Mouse (Mus musculus) hindbrain, embryonic 15.5 days (tissue): ENCODE measurements around the gene Gal3st4. TPM values are rescaled to one million over a fixed set of nuclear protein-coding genes. Genes with fewer than 3 reads are reported as not detected.

Experiments used
- ATAC-seq: fragments of 200-750 bp; cut with Nextera tagmentation; 2 replicates; pipeline ENCODE4 v1.8.0; 2017; ENCODE audit warnings: low read depth, moderate number of reproducible peaks, moderate TSS enrichment; ENCODE audit not compliant: low FRiP score
- H3K27ac ChIP-seq: fragments of 300-500 bp; sonication (generic); replicated peaks from 2 replicates; pipeline ENCODE4 v1.5.1; 2015; ENCODE audit warnings: mild to moderate bottlenecking, inconsistent platforms
- H3K27me3 ChIP-seq: fragments of 300-500 bp; sonication (generic); 2 replicates; pipeline ENCODE4 v1.6.1; 2015; ENCODE audit warnings: control low read depth, inconsistent platforms
- H3K36me3 ChIP-seq: fragments of 300-500 bp; sonication (generic); 2 replicates; pipeline ENCODE4 v1.6.1; 2015; ENCODE audit warnings: control low read depth, inconsistent platforms
- H3K4me1 ChIP-seq: fragments of 300-500 bp; sonication (generic); replicated peaks from 2 replicates; pipeline ENCODE4 v1.6.1; 2015; ENCODE audit warnings: control low read depth, inconsistent platforms
- H3K4me2 ChIP-seq: fragments of 300-500 bp; sonication (generic); 2 replicates; pipeline ENCODE4 v1.6.1; 2015; ENCODE audit warnings: moderate library complexity, mild to moderate bottlenecking, inconsistent platforms
- H3K4me3 ChIP-seq: fragments of 300-500 bp; sonication (generic); 2 replicates; pipeline ENCODE4 v1.5.1; 2015; ENCODE audit warnings: mild to moderate bottlenecking, inconsistent platforms
- H3K9ac ChIP-seq: fragments of 300-500 bp; sonication (generic); 2 replicates; pipeline ENCODE4 v1.6.1; 2015; ENCODE audit warnings: inconsistent platforms
- H3K9me3 ChIP-seq: fragments of 300-500 bp; sonication (generic); 2 replicates; pipeline ENCODE4 v1.6.1; 2016; ENCODE audit warnings: control low read depth, inconsistent platforms
- WGBS: fragments of 180-500 bp; shearing (Covaris S2); methylation state at CpG from one replicate; pipeline ENCODE4 v1.1.7; 2015; 5-methylcytosine and 5-hydroxymethylcytosine counted together
- polyA plus RNA-seq: library from polyadenylated mRNA; unstranded; fragments of >200 nt; fragmentation: Nextera tagmentation; extraction: Ambion mirVana; gene quantifications from 2 replicates; pipeline ENCODE4 v1.2.1, GENCODE M21; 2015

Gene Gal3st4
- polyA plus RNA-seq, 1 experiment from 2014 or later, result 2.6 TPM

- Histone ChIP-seq H3K4me1 (peaks cover 59% of the 10 kb centered on the region), H3K36me3 (peaks cover 10% of the 10 kb centered on the region), H3K27me3 (no peaks in the 10 kb centered on the region), H3K27ac (no peak overlapping the region), H3K4me3 (peak overlapping the region; percentile 33), H3K9me3 (no peaks in the 10 kb centered on the region), H3K4me2 (peak overlapping the region; percentile 63), H3K9ac (peak overlapping the region; percentile 39)
- 10% methylated on average over 41 of the region's 41 CpGs for WGBS
- ATAC-seq, result no peak
Measured at GRCm38 (mm10) chr5:138275216-138276050, 2.8 kb upstream of the Gal3st4 start.

DNA sequence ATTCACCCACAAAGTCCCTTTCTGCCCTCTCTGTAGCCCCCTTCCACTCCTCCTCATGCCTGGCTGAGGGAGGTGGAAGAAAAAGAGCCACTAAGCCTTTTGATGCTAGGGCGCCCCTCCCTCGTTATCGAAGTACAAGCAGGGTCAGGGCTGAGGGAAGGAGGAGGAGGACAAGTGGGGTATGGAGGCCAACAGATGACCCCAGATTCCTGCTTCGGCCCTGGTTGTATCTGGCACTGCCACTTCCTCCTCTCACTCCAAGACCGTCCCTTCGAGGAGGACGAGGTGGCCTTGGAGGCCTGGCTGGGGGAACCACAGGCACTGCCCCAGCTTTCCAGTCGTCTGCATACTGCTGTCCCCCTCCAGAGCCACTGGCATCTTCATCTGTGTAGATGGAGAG lies 1.5 kb upstream of the Gal3st4 start:
- Histone ChIP-seq H3K9me3 (no peaks in the 10 kb centered on the region), H3K4me2 (no peak overlapping the region), H3K36me3 (peaks cover 10% of the 10 kb centered on the region), H3K4me1 (peaks cover 56% of the 10 kb centered on the region), H3K27ac (no peak overlapping the region), H3K4me3 (no peak overlapping the region), H3K9ac (no peak overlapping the region), H3K27me3 (no peaks in the 10 kb centered on the region)
- 50% methylated on average over 8 of the region's 8 CpGs for WGBS
- ATAC-seq, result no peak

- no peaks in the 10 kb centered on the region for H3K9me3 ChIP-seq
- H3K4me2 ChIP-seq, result no peak overlapping the region
- no peaks in the 10 kb centered on the region for H3K27me3 ChIP-seq
- 47% methylated on average over 3 of the region's 3 CpGs for whole genome bisulfite sequencing
- H3K27ac ChIP-seq, result no peak overlapping the region
- no peaks in the 10 kb centered on the region for H3K36me3 ChIP-seq
- ATAC-seq, result no peak
- H3K4me3 ChIP-seq, result no peak overlapping the region
- no peak overlapping the region for H3K9ac ChIP-seq
- peaks cover 26% of the 10 kb centered on the region for H3K4me1 ChIP-seq
Measured at GRCm38 (mm10) chr5:138271232-138271631, 1.4 kb downstream of the Gal3st4 start.

GRCm38 (mm10) chr5:138268980-138269379 lies 3.7 kb downstream of the Gal3st4 start:
- ATAC-seq, result no peak
- no peak overlapping the region for H3K27ac ChIP-seq
- H3K9me3 ChIP-seq, result no peaks in the 10 kb centered on the region
- no peak overlapping the region for H3K4me3 ChIP-seq
- H3K27me3 ChIP-seq, result no peaks in the 10 kb centered on the region
- H3K4me1 ChIP-seq, result peaks cover 22% of the 10 kb centered on the region
- no peaks in the 10 kb centered on the region for H3K36me3 ChIP-seq
- H3K9ac ChIP-seq, result no peak overlapping the region
- WGBS, result 79% methylated on average over 4 of the region's 4 CpGs
- no peak overlapping the region for H3K4me2 ChIP-seq

- H3K9me3 ChIP-seq, result no peaks in the 10 kb centered on the region
- H3K4me2 ChIP-seq, result no peak overlapping the region
- no peaks in the 10 kb centered on the region for H3K36me3 ChIP-seq
- H3K9ac ChIP-seq, result no peak overlapping the region
- 86% methylated on average over 3 of the region's 3 CpGs for WGBS
- H3K4me1 ChIP-seq, result peaks cover 25% of the 10 kb centered on the region
- H3K4me3 ChIP-seq, result no peak overlapping the region
- H3K27ac ChIP-seq, result no peak overlapping the region
- H3K27me3 ChIP-seq, result no peaks in the 10 kb centered on the region
- no peak for ATAC-seq
Measured at GRCm38 (mm10) chr5:138267114-138267513, 5.5 kb downstream of the Gal3st4 start.

GRCm38 (mm10) chr5:138265712-138266111 lies 6.9 kb downstream of the Gal3st4 start:
- ATAC-seq, result no peak
- WGBS, result 96% methylated on average over 4 of the region's 4 CpGs
- peaks cover 28% of the 10 kb centered on the region for H3K4me1 ChIP-seq
- H3K27me3 ChIP-seq, result no peaks in the 10 kb centered on the region
- H3K4me2 ChIP-seq, result no peak overlapping the region
- H3K9ac ChIP-seq, result no peak overlapping the region
- H3K27ac ChIP-seq, result no peak overlapping the region
- H3K4me3 ChIP-seq, result no peak overlapping the region
- no peaks in the 10 kb centered on the region for H3K9me3 ChIP-seq
- peaks cover 6% of the 10 kb centered on the region for H3K36me3 ChIP-seq

GRCm38 (mm10) chr5:138264207-138264578 lies 8.4 kb downstream of the Gal3st4 start:
- H3K4me3 ChIP-seq, result peak overlapping the region; percentile 96
- WGBS, result 21% methylated on average over 6 of the region's 6 CpGs
- no peak for ATAC-seq
- peak overlapping the region; percentile 94 for H3K4me2 ChIP-seq
- peak overlapping the region; percentile 90 for H3K27ac ChIP-seq
- H3K27me3 ChIP-seq, result no peaks in the 10 kb centered on the region
- no peaks in the 10 kb centered on the region for H3K9me3 ChIP-seq
- H3K4me1 ChIP-seq, result peaks cover 28% of the 10 kb centered on the region
- peak overlapping the region; percentile 96 for H3K9ac ChIP-seq
- peaks cover 18% of the 10 kb centered on the region for H3K36me3 ChIP-seq

DNA sequence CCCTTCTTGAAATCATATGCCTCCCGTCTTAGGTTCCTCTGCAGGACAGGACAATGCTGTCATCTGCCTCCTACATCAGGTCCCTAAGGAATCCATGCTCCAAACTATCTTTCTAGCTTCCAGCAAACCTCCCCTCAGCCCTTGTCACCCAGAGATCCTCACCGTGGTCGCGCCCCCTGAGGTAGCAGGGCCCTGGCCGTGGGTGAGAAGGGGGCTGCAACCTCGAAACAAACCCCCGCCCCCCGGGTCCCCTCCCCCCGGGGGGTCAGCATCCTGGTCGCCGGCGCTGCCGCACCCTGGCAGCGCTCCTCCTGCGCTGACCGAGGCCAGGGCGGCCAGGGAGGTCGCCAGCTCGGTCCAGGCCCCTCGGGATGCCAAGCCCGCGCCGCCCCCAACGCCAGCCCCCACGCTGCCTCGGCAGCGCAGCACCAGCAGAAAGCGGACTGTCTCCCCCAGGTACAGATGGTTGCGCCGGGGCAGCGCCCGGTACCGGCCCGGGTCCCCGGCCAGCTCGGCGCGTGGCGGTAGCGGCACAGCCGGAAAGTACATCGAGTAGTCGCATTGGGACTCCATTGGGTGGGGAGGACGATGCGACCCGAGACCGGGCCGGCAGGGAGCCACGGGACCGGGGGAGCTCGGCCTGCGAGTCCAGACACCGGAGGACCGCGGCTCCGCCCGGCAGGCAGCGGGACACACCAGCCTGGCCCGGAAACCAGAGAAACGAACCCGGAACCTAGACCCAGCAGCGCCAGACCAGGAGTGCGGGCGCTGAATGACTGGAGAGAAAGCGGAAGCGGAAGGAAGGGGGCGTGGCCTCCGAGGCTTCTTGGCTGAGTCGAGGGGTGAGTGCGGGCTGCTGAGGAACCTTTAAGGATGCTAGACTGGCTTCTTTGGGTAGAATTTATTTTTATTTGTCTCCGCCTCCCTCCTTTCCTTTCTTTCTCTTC lies 9.1 kb downstream of the Gal3st4 start, which contains the start of gene BC037034:
Gene BC037034 (minus strand): TSS at position 774 of the 947 bp plus-strand sequence.
- H3K36me3 ChIP-seq, result peaks cover 24% of the 10 kb centered on the region
- H3K4me1 ChIP-seq, result peaks cover 28% of the 10 kb centered on the region
- H3K4me2 ChIP-seq, result peak within 1 kb of the TSS; percentile 94
- H3K27me3 ChIP-seq, result no peaks in the 10 kb centered on the region
- WGBS, result under 1% methylated on average over 69 of the region's 71 CpGs
- H3K9me3 ChIP-seq, result no peaks in the 10 kb centered on the region
- peak within 1 kb of the TSS; percentile 96 for H3K9ac ChIP-seq
- H3K27ac ChIP-seq, result peak within 1 kb of the TSS; percentile 90
- peak; percentile 93 for ATAC-seq
- H3K4me3 ChIP-seq, result peak within 1 kb of the TSS; percentile 96

GRCm38 (mm10) chr5:138262582-138263240 lies 9.9 kb downstream of the Gal3st4 start:
- WGBS, result 69% methylated on average over 18 of the region's 18 CpGs
- H3K9me3 ChIP-seq, result no peaks in the 10 kb centered on the region
- H3K4me2 ChIP-seq, result peak overlapping the region; percentile 94
- ATAC-seq, result no peak
- H3K9ac ChIP-seq, result peak overlapping the region; percentile 96
- H3K36me3 ChIP-seq, result peaks cover 29% of the 10 kb centered on the region
- peaks cover 28% of the 10 kb centered on the region for H3K4me1 ChIP-seq
- H3K27ac ChIP-seq, result no peak overlapping the region
- H3K4me3 ChIP-seq, result peak overlapping the region; percentile 96
- no peaks in the 10 kb centered on the region for H3K27me3 ChIP-seq

DNA sequence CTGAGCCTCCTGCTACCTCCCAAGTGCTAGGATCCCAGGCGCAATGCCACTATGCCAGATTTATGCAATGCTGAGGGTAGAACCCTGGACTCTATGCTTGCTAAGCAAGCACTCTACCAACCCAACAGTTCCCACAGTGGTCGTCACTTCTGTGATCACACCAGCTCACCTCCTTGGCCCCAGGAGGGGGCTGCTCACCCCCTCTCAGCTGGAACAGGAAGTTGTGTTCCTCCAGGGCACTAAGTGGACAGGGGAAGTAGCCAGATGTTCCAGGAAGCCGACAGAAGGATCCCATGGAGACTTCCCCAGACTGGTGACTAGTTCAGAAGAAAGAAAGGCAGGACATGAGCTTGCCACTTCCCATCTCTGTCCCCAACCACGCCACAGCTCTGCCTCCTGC lies 10.6 kb downstream of the Gal3st4 start:
- no peak for ATAC-seq
- whole genome bisulfite sequencing, result 86% methylated on average over 4 of the region's 4 CpGs
- no peak overlapping the region; the same call in 1 of the 2 replicates for H3K4me3 ChIP-seq
- no peak overlapping the region for H3K27ac ChIP-seq
- H3K4me2 ChIP-seq, result peak overlapping the region; percentile 94; the same call in 1 of the 2 replicates
- no peak overlapping the region for H3K9ac ChIP-seq
- peaks cover 29% of the 10 kb centered on the region for H3K36me3 ChIP-seq
- H3K9me3 ChIP-seq, result no peaks in the 10 kb centered on the region
- no peaks in the 10 kb centered on the region for H3K27me3 ChIP-seq
- H3K4me1 ChIP-seq, result peaks cover 30% of the 10 kb centered on the region

DNA sequence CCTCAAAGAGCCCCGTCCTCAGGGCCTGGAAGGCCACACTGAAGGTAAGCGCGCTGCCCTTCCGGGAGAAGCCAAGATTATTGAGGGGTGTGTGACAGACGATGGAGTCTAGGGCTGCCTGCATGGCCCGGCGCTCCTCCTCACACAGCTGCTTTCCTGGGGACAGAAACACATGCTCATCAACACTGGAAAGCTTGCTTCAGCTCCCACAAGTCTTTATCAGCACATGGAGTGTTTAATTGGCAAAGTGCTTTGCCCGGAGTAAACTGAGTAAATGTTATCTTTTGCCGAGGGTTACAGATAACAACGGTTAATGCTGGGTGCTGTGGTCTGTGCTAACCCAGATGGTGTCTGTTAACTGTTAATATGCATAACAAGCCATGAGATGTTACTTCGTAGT lies 11.8 kb downstream of the Gal3st4 start:
- H3K36me3 ChIP-seq, result peaks cover 29% of the 10 kb centered on the region
- no peak overlapping the region for H3K4me3 ChIP-seq
- WGBS, result 92% methylated on average over 11 of the region's 11 CpGs
- no peak for ATAC-seq
- H3K9me3 ChIP-seq, result no peaks in the 10 kb centered on the region
- no peak overlapping the region for H3K27ac ChIP-seq
- H3K4me1 ChIP-seq, result peaks cover 42% of the 10 kb centered on the region
- no peak overlapping the region for H3K4me2 ChIP-seq
- H3K9ac ChIP-seq, result no peak overlapping the region
- H3K27me3 ChIP-seq, result no peaks in the 10 kb centered on the region
